Mouse (Mus musculus) spleen, adult 2 months (tissue): ENCODE results near the gene Reps2. TPM values are rescaled to one million over a fixed set of nuclear protein-coding genes. Genes with fewer than 3 reads are reported as not detected.

ENCODE experiments used
- DNase-seq, 2 experiments: peaks; one replicate each; pipeline versions ENCODE4 v3.0.0 to v3.0.0-alpha.2; 2012 to 2021; ENCODE audit warnings: low spot score in 2 of 2, low read depth in 1 of 2
- H3K27ac ChIP-seq: fragments of 200-500 bp; 2 replicates; pipeline ENCODE4 v1.5.1; 2012; ENCODE audit warnings: low read length, inconsistent platforms; ENCODE audit not compliant: insufficient read depth
- H3K27me3 ChIP-seq: fragments of 200-500 bp; 2 replicates; pipeline ENCODE4 v1.6.1; 2012; ENCODE audit warnings: mild to moderate bottlenecking, moderate library complexity, low read length, inconsistent platforms; ENCODE audit not compliant: control insufficient read depth, insufficient read depth
- H3K36me3 ChIP-seq: fragments of 200-500 bp; 2 replicates; pipeline ENCODE4 v1.6.1; 2012; ENCODE audit warnings: mild to moderate bottlenecking, low read length, inconsistent platforms; ENCODE audit not compliant: control insufficient read depth, insufficient read depth
- H3K4me1 ChIP-seq: fragments of 200-500 bp; 2 replicates; pipeline ENCODE4 v1.6.1; 2011; ENCODE audit warnings: inconsistent platforms; ENCODE audit not compliant: control insufficient read depth, insufficient read depth, insufficient read length
- H3K4me3 ChIP-seq: fragments of 200-500 bp; 2 replicates; pipeline ENCODE4 v1.5.1; 2011; ENCODE audit warnings: mild to moderate bottlenecking, inconsistent platforms; ENCODE audit not compliant: insufficient read depth, insufficient read length; ENCODE audit errors: extremely low read depth
- CTCF ChIP-seq: fragments of 200-500 bp; IDR thresholded peaks from 2 replicates; pipeline ENCODE4 v1.5.1; 2011; ENCODE audit warnings: mild to moderate bottlenecking, inconsistent platforms; ENCODE audit not compliant: insufficient read depth, insufficient read length, insufficient replicate concordance; ENCODE audit errors: extremely low read depth
- POLR2A ChIP-seq: fragments of 200-500 bp; IDR thresholded peaks from 2 replicates; pipeline ENCODE4 v1.6.1; 2011; ENCODE audit warnings: low read depth, low read length, inconsistent platforms
- WGBS: fragments of 180-500 bp; shearing (Covaris S2); methylation state at CpG from one replicate; pipeline ENCODE4 v1.1.7; 2018; 5-methylcytosine and 5-hydroxymethylcytosine counted together
- polyA plus RNA-seq: library from polyadenylated mRNA; depleted of rRNA; stranded (reverse); fragments of >200 nt; gene quantifications from 2 replicates; pipeline ENCODE4 v1.2.3, GENCODE M21; 2012

Reps2 gene
- polyA plus RNA-seq, 1 experiment, result 0.23 TPM

DNA sequence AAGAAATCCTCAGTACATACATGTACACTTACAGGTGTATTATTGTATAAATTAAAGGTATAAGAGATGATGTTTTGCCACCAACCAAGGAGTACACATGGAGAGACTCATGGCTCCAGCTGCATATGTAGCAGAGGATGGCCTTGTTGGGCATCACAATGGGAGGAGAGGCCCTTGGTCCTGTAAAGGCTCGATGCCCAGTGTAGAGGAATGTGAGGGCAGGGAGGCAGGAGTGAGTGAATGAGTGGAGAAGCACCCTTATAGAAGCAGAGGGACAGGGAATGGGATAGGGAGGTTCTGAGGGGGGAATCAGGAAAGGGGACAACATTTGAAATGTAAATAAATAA, 21.4 kb downstream of the Reps2 start:
- WGBS, result 65% methylated on average over 1 of the region's 1 CpGs
- Histone ChIP-seq H3K27ac (no peak overlapping the region), H3K4me3 (no peak overlapping the region), H3K27me3 (no peaks in the 10 kb centered on the region), H3K36me3 (no peaks in the 10 kb centered on the region), H3K4me1 (no peaks in the 10 kb centered on the region)
- no peak for TF ChIP-seq CTCF
- DNase-seq, result no peak

DNA sequence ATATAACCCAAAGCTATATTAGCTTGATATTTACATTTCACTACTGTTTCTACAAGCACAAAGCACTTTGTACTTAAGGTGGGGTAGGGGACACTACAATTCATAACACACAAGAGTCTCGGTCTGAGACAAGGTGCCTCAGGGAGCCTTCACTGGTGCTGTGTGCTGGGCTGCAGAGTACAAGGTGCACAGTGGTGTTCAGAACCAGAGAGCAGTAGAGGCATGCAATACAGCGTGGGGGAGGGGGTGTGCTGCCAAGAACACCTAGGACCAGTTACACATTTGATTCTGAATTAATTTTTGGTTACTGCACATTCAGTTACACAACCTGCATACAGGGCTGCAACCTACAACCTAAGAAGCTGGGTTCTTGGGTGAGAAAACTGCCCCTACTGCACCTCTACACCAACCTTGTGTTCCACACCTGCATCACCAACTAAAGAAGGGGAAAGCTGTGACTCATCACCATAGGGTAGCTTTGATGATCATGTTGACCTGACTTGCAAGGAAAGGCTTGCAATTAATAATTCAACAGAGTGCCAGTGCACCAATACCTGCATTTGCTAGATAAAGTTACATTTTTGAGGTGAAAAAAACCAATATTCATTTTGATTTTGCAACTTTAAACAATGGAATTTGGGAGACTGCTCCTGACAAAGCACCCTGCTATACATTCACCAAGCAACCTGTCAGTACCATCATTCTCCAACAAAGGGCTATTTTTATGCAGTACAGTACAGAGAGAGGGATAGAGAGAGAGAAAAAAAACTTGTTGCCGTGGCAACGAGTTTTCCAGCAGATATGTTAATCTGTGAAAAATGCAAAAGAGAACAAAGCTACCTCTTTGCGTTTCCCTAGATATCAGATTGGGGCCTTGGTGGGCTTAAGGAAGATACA, 22.0 kb downstream of the Reps2 start:
- 75% methylated on average over 5 of the region's 5 CpGs for WGBS
- DNase-seq, result no peak
- TF ChIP-seq POLR2A (no peak), CTCF (no peak)
- Histone ChIP-seq H3K4me3 (no peak overlapping the region), H3K27ac (no peak overlapping the region), H3K4me1 (no peaks in the 10 kb centered on the region), H3K27me3 (no peaks in the 10 kb centered on the region), H3K36me3 (no peaks in the 10 kb centered on the region)

DNA sequence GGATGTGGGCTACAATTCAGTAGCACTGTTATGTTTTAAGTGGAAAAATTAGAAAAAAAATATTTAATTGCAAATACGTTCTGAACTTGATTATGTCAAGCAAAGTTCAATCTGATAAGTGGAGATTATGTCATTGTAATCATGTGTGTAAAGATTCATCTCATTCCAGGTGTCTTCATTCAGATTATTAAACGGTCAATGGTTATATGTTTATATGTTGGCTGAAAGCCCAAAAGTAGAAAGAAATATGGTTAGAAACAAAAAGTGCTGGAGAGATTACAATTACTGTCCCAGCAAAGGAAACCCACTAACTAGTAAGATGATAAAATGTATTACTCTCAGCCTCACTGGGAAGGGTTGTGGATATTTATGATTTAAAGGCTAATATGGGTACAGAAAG, 23.7 kb downstream of the Reps2 start:
- H3K4me1 ChIP-seq, result no peaks in the 10 kb centered on the region
- no peaks in the 10 kb centered on the region for H3K27me3 ChIP-seq
- TF ChIP-seq POLR2A (no peak), CTCF (no peak)
- DNase-seq, result no peak
- H3K4me3 ChIP-seq, result no peak overlapping the region
- 81% methylated on average over 2 of the region's 2 CpGs for WGBS
- H3K36me3 ChIP-seq, result no peaks in the 10 kb centered on the region
- H3K27ac ChIP-seq, result no peak overlapping the region

DNA sequence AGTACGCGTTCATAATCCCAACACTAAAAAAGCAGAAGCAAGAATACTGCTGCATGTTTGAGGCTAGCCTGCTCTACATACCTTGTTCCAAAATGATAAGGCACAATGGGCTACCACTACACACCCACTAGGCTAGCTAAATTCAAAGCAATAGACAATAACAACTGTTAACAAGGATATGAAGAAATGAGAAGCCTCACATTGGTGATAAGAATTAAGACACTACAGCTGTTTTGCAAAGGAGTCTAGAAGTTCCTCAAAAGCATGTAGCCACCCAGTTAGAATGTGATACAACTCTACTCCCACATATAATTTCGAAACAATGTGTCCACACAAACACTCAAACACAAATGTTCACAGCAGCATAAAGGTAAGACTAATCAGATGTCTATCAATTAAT, 24.9 kb downstream of the Reps2 start:
- H3K27ac ChIP-seq, result no peak overlapping the region
- no peak for DNase-seq
- no peaks in the 10 kb centered on the region for H3K27me3 ChIP-seq
- H3K4me3 ChIP-seq, result no peak overlapping the region
- no peaks in the 10 kb centered on the region for H3K36me3 ChIP-seq
- 85% methylated on average over 3 of the region's 3 CpGs for WGBS
- TF ChIP-seq CTCF (no peak), POLR2A (no peak)
- no peaks in the 10 kb centered on the region for H3K4me1 ChIP-seq

DNA sequence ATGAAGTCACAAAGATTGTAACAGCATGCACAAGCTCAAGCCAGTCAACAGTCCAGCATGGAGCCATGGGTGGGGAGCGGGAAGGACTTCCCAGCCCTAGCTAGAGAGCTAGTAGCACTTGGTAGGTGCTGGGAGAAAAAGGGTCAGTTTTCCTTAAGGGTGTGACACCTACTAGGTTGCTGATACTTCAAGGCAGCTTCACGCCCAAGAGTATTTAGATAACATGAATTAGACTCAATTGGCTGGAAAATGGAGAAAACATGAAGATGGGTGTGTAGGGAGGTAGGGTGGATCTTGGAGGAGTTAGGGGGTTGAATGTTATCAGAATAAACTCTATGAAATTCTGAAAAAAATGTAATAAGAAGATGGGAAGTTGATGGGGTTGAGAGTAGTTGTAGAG, 37.3 kb downstream of the Reps2 start:
- Histone ChIP-seq H3K27me3 (no peaks in the 10 kb centered on the region), H3K4me3 (no peak overlapping the region), H3K36me3 (no peaks in the 10 kb centered on the region), H3K27ac (no peak overlapping the region), H3K4me1 (no peaks in the 10 kb centered on the region)
- no peak for DNase-seq
- TF ChIP-seq CTCF (no peak), POLR2A (no peak)
- WGBS, result 81% methylated on average over 2 of the region's 2 CpGs

DNA sequence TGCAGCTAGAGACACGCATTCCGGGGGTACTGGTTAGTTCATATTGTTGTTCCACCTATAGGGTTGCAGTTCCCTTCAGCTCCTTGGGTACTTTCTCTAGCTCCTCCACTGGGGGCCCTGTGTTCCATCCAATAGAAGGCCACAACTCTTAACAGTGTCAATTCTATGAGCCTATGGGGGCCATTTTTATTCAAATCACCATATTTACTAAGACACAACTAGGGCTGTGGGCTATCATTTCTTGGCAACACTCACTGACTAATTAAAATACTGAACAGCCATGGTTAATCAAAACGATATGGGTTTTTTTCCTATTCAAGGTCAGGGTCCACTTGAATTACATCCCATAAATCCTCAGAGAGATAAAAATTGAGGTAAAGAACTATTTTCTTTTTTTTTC, 43.8 kb downstream of the Reps2 start:
- WGBS, result 96% methylated on average over 3 of the region's 3 CpGs
- no peaks in the 10 kb centered on the region for H3K36me3 ChIP-seq
- no peak for TF ChIP-seq POLR2A
- TF ChIP-seq CTCF, result no peak

DNA sequence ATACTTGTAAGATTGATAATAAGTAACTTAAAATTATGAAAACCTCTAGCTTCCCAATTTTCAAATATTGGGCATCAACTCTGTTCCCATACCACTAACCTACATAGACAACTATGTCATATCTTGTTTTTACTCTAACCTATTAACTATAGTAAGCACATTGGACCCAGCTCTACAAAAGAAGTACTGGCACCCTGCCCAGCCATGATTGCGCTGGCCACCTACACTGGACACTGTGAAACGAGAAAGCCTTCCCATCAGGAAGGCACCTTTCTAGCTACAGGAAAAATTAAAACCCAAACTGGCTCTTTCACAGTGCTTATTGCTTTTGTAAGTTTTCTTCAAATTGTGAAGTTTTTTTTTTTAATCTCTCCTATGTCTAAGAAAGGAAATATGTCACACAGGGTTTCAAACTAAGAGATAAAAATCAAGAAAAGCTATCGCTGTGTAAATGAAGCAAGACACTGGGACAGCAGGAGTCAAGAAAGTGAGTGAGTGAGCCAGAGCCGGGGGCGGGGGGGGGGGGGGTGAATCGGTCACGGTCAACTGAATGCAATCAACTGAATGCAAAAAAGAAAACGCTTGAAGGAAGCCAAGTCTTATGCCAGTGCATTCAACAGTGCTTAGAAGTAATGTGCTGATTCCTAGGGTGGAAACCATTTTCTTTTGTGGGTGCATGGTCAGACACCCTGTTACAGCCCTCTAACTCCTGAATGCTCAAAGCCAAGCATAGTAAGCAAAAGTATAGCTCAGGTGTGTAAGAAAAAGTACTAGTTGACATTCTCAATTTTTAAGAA, 52.2 kb downstream of the Reps2 start:
- no peak for DNase-seq
- Histone ChIP-seq H3K27ac (no peak overlapping the region), H3K4me3 (no peak overlapping the region), H3K4me1 (no peaks in the 10 kb centered on the region), H3K27me3 (no peaks in the 10 kb centered on the region), H3K36me3 (no peaks in the 10 kb centered on the region)
- WGBS, result 66% methylated on average over 7 of the region's 8 CpGs
- TF ChIP-seq CTCF, result no peak
- TF ChIP-seq POLR2A, result no peak

More for the DNA sequence above, 43.8 kb downstream of the Reps2 start:
- H3K27ac ChIP-seq, result no peak overlapping the region
- H3K27me3 ChIP-seq, result no peaks in the 10 kb centered on the region
- H3K4me1 ChIP-seq, result no peaks in the 10 kb centered on the region
- no peak overlapping the region for H3K4me3 ChIP-seq
- no peak for DNase-seq
